Mouse (Mus musculus) kidney, postnatal 36 days (tissue): ENCODE measurements at regions not wholly inside any gene's neighbourhood (a gene's known extent, or its start where the extent isn't known, plus 50 kb on each side); places are given as distances from the start of the nearest gene placed in this dataset.
A peak's percentile ranks its signal among the peaks of the same experiment; 100 is the strongest.

ENCODE experiments used
- DNase-seq, 2 experiments: peaks; one replicate each; pipeline ENCODE4 v3.0.0; 2021 to 2022; ENCODE audit warnings: mixed read lengths in 2 of 2

DNA sequence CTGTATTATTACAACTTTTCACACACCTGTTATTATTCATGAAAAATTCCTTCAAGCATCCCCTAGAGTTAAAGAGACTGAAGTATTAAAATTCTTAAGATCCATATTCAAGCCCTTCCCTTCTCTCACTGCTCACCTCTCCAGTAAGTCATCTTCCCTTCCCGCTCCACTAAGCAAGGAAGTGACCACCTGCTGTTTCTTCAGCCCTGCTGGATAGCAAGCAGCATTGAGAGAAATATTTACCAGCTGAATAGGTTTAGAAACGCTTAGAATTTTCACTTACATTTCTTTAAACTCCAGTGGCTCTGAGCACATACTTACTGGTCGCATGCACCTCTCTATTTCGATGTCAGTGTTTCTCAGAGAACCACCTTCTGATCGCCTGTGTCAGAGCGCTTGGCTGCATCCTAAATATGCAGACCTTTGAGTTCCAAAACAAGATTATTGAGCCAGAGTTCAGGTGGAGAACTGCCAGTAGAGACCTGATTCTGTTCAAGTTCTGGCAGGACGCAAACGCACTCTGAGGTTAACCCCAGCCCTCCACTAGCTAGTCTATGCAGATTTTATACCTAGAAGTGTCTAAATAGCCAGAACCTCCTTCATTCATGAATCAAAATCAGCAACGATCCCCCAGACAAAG is 314.9 kb downstream of the Mllt3 start:
- peak; percentile 30 for DNase-seq

DNA sequence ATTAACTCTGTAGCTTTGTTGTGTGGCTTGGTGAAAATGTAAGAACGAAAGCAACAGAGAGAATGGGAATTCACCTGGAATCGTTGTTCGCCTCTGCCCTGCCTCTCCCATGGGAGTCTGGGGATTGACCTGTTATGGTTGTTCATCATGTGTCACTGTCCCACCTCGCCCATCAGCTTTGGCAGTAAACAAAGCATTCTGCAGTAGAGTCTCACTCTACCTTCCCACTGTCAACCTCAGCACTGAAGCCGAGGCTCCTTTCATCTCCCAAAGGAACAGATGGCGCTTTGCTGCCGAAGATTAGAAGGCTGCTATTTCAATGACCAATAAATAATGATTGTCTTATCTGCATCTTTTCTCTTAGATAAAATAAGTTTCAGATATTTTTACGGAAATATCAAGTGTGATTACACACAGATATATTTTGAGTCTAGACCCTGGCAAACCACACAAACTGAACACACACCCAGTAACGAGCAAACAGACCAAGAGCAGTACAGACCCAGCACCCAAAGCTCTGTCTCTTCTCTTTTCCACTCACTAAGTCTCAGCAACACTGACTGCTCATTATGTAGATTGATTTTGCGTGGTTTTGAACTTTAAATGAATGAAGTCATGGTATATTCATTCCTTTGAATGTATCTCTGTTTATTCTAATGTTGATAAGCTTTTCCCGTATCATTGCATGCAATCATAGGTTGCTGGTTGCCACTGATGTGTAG is 317.8 kb downstream of the Mllt3 start:
- no peak for DNase-seq

GRCm38 (mm10) chr4:87712691-87713090 is 320.5 kb downstream of the Mllt3 start:
- no peak for DNase-seq

DNA sequence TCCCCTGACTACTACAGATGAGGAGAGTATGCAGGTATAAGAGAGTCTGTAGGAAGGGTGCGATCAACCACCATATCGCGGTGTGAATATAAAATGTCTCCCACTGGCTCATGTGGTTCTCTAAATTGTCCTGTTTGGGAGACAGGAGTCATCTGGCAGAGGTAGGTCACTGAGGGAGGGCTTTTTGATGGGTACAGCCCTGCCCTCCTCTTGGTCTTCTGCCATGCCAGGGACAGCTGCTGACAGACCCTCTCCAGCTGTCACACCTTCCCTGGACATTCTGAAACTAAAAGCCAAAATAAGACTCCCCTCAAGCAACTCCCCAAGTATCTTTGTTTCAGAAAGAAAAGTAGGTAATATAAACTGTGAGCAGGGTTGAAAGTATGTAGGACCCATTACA is 320.9 kb downstream of the Mllt3 start:
- DNase-seq, result no peak

DNA sequence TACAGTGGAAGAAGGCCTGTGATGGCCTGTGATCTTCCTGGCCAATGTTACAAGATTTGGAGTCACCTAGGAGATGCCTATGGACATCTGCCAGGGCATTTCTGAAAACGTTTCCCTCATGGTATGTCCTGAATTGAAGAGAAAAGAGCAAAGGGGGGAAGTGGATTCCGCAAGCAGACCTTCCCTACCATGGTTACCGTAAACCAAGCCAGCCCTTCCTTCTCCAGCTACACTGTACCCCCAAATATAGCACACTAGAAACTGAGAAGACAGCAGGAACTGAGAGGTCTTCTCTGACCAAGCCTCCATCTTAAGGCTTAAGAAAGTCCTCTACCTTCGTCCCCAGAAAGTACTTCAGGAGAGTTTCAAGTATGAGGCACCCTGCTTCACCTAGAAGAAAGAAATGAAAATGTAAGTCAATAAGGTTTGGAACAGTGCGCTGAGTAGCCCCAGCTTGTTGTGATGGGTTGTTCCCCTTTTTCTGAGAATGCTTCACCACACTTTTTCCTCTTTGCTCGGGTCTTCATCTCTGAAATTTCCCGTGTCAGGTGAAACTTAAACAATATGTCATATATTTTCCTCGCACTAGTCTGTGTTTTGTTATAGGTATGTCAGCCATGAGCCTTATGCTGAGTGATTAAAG is 321.9 kb downstream of the Mllt3 start:
- no peak for DNase-seq

DNA sequence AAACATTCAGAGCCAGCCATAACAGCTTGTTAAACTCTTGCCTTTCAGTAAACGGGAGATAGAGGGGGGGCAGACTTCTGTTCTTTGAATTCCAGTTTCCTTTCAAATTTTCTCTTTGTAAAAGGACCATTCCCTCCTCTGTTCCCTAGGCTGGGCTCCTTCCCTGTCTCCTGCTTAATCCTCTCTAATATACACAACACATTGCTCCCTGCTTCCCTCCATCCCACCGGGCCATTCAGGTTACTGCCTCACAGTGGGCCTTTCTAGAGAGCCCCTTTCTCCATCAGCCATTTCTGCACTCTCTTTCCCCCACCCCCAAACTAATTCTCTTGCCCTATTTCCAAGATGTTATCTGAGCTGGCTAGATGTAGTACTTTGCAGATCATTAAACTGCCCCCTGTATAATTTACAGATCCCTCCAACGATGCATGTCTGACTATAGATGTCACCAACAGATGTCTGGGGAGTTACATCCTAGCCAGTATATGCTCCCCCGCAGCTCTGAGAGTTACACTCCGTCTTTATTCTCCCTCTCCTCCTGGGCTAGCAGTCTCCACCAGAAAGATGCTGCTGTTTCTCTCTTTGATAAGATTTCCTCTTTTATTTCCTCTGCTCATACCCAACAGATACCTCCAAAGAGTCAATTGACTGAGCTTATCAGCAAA is 324.1 kb downstream of the Mllt3 start:
- no peak for DNase-seq

- no peak for DNase-seq
Measured at GRCm38 (mm10) chr4:87707386-87707785, 325.8 kb downstream of the Mllt3 start.

DNA sequence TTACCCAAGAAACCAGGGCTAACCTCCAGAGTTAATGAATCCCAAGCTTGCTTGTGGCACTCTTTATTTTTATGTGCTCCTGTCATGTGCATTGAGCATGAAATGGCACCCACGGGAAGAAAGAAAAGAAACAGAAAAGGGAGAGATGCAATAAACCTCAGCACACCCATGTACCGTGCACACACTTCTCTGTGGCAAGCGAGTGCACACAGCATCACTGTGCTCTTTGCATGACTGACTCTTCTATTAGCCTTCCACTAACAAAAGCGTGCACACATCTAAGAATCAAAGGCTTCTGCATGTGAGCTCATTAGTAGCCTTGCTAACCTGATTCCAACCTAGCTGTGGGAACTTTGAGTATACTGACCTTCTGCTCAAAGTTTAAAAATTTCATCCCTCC is 330.3 kb downstream of the Mllt3 start:
- no peak for DNase-seq

- DNase-seq, result no peak
Measured at GRCm38 (mm10) chr4:87702290-87702689, 330.9 kb downstream of the Mllt3 start.

GRCm38 (mm10) chr4:87701024-87701423 is 332.1 kb downstream of the Mllt3 start:
- no peak for DNase-seq

DNA sequence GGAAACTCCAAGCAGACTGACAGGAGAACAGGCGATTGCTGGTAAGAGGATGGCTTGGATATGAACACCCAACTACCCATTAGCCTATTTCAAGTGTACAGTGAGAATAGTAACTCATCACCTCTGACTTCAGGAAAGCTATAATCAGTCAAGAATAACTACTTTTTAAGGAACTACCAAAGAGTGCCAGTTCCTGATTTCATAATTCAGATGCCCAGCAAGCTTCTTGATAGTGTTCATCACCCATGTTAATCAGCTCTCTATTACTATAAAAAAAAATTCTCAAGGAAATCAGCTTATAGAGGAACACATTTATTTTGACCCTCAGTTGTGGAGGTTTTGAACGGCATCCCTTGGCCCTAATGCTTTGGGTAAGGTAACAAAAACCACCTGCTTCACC is 332.7 kb downstream of the Mllt3 start:
- no peak for DNase-seq

- DNase-seq, result no peak
Measured at GRCm38 (mm10) chr4:87699586-87699985, 333.6 kb downstream of the Mllt3 start.

GRCm38 (mm10) chr4:87698750-87699149 is 334.4 kb downstream of the Mllt3 start:
- DNase-seq, result no peak

- DNase-seq, result no peak
Measured at GRCm38 (mm10) chr4:87696921-87697320, 336.2 kb downstream of the Mllt3 start.

- no peak for DNase-seq
Measured at GRCm38 (mm10) chr4:87695811-87696210, 337.4 kb downstream of the Mllt3 start.

GRCm38 (mm10) chr4:87692741-87693140 is 340.4 kb downstream of the Mllt3 start:
- DNase-seq, result no peak

DNA sequence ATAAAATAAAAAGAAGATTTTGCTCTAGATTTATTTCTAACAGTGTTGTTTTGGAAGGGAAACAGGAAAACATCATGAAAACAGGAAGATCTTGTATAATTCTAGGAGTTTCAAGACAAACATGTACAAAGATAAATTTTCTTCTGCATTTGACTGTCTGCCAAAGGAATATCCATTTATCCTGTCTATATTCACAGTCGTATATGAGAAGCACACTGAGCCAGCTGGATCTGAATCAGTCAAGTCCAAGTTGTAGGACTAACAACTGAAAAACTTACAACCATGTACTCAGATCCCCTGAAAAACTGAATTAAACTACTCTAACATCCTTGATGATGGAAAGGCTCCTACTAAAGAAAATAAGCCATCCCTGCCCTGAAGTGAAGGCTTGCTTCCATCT is 348.2 kb downstream of the Mllt3 start:
- no peak for DNase-seq

GRCm38 (mm10) chr4:87682783-87683182 is 350.4 kb downstream of the Mllt3 start:
- no peak for DNase-seq

DNA sequence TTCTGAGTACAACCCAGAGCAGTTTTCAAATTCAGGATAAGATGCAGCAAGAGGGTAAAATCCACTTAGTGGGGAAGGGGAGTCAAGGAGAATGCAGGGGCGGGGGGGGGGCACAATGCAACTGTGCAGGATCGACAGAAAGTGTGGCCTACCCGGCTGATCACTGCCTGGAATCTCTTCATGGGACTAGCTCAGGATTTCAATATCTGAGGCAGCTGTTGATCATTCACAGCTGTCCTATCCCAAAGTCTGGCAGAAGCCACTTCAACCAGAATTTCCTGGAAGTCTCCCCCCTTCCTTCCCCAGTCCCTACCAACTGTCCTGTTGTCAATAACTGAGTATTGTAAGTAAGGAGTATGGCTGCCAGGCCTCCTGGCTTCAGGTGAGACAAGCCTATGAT is 362.1 kb downstream of the Mllt3 start:
- no peak for DNase-seq

- no peak for DNase-seq
Measured at GRCm38 (mm10) chr4:87670167-87670566, 363.0 kb downstream of the Mllt3 start.

- DNase-seq, result no peak
Measured at GRCm38 (mm10) chr4:87669480-87669879, 363.7 kb downstream of the Mllt3 start.

- DNase-seq, result no peak
Measured at GRCm38 (mm10) chr4:87668314-87668713, 364.9 kb downstream of the Mllt3 start.

DNA sequence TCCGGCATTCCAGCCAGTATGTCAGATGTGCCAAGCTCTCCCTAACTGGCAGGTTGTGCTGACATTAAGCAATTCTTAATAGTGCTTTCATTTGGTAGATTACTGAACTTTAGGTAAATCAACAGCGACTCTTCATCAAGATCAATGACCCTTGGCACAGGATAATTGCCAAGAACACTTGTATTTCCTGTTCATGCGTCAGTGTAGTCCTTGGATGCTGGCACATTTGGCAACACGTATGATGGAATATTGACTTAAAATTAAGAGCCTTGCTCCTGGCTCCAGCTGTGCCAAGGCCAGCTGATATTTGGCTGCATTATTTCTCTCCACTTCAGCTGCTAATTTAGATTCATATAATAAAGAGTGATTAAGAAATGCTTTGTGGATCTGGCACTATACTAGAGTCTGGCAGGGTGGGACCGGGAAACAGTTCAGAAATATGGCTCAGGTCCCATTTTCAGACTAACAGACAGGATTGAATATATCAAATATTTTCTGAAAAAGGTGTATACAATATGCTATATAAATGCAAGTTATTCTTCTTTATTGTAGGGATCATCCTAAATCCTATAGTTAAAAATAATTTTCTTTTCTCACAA is 365.5 kb downstream of the Mllt3 start:
- peak in 1 of 2 experiments; percentile 18 for DNase-seq
